Mouse (Mus musculus) MEL (cell line): ENCODE data around the gene Mtg2.

Experiments used
- CHD2 ChIP-seq: IDR thresholded peaks from 2 replicates; pipeline ENCODE4 v1.6.1; 2011; ENCODE audit warnings: low read length, improper control_type of control experiment
- EP300 ChIP-seq, 2 experiments: IDR thresholded peaks; 2 replicates each; pipeline ENCODE4 v1.6.1; 2011; ENCODE audit warnings: improper control_type of control experiment in 2 of 2, low read length in 2 of 2, low read depth in 1 of 2, mild to moderate bottlenecking in 1 of 2
- MAX ChIP-seq: IDR thresholded peaks from 2 replicates; pipeline ENCODE4 v1.6.1; 2011; ENCODE audit warnings: low read length, improper control_type of control experiment
- MXI1 ChIP-seq: IDR thresholded peaks from 2 replicates; pipeline ENCODE4 v1.6.1; 2011; ENCODE audit warnings: mild to moderate bottlenecking, low read depth, low read length, improper control_type of control experiment
- POLR2A ChIP-seq, 2 experiments: IDR thresholded peaks; 2 replicates each; pipeline ENCODE4 v1.6.1; 2011 to 2012; ENCODE audit warnings: low read length in 2 of 2, mild to moderate bottlenecking in 2 of 2, control low read depth in 1 of 2, improper control_type of control experiment in 1 of 2, low read depth in 1 of 2, moderate library complexity in 1 of 2; ENCODE audit not compliant: control insufficient read depth in 1 of 2, insufficient read depth in 1 of 2, poor library complexity in 1 of 2
- USF1 ChIP-seq: IDR thresholded peaks from 2 replicates; pipeline ENCODE4 v1.6.1; 2014; ENCODE audit warnings: low read depth, mild to moderate bottlenecking, inconsistent platforms, low read length, improper control_type of control experiment, moderate library complexity

GRCm38 (mm10) chr2:180024401-180025098 is 45.8 kb upstream of the Mtg2 start, which contains the start of gene Lsm14b:
- TF ChIP-seq EP300 (IDR thresholded peaks at IDR 0.05; ENCODE audit: low read depth in 1 of 2, low read length in 2 of 2) (no peak), CHD2 (no peak), POLR2A (IDR thresholded peaks at IDR 0.05; ENCODE audit: control insufficient read depth in 1 of 2, insufficient read depth in 1 of 2, low read depth in 1 of 2, low read length in 2 of 2, poor library complexity in 1 of 2) (peak; percentile 58 to 80; a peak in 2 of 4 replicates), USF1 (no peak), MXI1 (peak; percentile 71), MAX (no peak)
